Mouse (Mus musculus): ENCODE results near the gene Ly6g5b.

Gene Ly6g5b

DNA sequence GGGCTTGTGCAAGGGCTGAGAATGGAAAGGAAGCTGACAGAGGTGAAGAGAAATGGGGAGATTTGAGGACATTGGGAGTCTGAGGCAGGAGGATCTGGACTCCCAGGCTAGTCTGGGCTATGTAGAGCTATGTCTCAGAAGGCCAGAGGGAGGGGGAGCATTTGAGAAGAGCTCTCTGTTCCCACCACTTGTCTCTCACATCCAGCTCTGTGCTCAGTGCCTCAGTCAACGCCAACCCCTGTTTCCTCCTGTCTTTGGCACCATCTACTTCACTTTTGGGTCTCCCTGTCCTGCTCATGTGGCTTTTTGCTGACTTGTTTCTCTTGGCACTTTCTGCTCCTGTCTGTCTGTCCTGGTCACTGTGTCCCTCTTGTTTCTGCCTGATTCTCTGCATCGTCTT is 37.9 kb downstream of the Ly6g5b start:
- DNase-seq: no peak

DNA sequence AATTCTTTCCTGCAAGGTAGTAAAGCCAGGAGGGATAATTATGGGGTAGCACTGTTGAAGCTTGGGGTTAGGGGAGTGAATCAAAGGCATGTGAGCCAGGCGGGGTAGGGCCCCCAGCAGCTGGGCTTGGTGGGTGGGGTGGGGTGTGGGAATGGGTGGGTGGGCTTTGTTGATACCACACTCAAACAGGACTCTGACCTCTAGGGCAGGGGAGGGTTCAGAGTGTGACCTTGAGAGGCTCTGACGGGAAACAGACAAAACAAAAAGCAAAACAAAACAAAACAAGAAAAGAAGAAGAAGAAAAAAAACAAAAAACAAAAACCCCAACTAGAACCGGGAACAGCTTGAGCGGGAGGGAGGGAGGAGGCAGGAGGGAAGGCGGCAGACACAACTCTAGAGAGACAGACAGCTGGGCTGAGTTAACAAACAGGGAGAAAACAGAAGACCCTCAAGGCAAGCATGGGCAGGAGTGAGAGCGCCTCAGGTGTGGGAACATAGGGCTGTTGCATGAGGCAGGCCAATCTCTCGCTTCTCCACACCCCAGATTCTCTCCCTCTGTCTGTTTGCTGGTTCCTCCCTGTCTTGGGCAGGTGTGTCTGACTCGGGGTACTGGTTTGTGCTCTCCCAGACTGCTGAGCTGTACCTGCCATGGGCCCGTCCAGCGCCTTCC is 38.6 kb downstream of the Ly6g5b start, which contains the start of gene Ly6g6e:
Ly6g6e (plus strand) TSS at position 396 of the 670 bp plus-strand sequence.
- DNase-seq: no peak

DNA sequence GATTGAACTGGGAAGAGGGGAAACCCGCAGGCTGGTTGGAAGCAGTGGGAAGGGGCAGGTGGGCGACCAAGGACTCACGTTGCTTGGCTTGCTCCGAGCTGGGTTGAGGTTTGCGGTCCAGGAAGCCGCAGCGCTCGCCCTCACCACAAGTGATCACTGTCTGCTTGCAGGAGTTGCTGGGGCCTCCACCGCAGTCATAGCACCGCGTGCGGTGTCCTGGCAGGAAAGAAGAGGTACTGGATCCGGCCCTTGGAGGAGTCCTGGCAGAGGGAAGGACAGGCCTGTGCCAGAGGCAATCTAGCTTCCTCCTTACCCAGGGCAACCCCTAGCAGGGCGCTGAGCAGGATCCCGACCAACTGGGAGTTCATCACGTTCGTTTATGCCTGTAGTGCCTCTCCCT is 41.1 kb downstream of the Ly6g5b start:
- peak; percentile 82 for DNase-seq

DNA sequence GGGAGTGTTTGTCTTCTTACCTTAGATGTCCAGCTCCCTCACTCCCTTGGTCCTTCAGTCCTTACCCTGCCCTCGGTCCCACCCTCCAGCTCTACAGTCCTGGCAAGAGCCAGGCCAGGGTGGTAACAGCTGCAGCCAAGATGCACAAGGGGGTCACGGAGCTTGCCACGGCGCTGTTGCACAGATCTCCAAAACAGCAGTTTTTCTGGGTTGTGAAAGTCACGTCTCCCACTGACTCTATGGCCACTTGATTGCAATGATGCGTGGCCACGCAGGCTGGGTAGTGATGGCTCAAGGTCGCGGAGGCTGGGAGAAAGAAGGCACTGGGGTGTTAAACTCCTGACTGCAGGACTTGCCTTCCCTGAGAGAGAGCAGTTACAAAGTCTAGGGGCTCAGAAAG is 43.8 kb downstream of the Ly6g5b start:
- DNase-seq: no peak

DNA sequence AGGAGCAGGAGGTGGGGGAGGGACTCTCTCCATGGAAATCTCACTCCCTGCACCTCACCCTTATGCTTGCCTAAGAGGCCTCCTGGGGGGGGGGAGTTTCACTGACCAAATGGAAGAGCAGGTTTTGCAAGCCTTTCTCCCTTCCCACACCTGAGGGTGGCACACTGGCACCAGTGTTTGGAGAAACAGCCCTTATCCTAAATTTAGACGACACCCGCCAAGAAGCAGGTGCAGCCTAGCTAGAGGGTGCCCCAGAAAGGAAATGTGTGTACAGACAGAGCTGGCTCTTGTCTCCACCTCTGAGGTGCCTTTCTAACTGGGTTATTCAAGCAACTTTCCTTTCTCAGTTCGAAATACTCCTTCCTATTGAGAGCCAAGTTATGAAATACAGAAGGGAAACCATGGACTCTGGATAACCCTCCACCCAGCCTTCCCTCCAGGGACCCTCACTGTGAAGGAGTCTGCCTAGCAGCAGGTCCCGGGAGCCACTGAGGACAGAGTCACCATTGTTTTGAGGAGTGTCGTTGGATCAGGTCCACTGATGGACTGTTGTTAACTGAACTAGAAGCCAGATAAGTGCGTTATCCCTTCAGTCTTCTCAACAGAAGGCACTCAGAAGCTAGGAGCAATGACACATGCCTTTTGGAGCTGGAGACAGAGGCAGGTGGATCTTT is 44.5 kb downstream of the Ly6g5b start:
- DNase-seq: peak; percentile 84

DNA sequence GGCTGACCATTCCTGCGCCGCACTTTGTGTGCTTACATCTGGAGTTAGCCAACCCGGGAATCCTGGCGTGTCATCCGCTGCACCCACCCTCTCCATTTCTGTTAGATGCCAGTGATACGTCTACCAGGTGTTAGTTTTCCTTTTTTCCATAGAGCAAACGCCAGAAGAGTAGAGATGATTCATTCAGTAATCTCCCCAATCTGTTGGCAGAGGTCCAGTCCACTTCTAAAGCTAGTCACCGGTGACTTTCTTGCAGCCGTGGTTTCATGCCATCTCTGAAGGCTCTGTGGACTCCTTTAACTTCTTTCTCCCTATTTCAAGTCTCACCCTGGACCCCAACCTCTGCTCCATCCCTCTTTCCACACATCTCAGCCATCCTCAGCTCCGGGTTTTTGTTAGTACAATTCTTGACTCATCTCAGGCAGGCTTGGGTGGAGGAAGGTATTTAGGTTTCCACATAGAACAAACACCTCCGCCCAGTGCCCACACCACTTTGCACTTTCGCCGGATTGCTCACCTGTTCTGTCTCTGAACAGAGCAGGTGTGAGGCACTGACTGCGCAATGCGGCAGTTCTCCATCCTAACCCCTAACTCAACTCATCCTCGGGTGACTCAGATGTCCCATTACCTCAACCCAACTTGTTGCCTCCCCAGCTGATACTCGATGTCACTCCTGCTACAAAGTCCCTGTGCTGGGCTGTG is 46.9 kb downstream of the Ly6g5b start:
- no peak for DNase-seq

DNA sequence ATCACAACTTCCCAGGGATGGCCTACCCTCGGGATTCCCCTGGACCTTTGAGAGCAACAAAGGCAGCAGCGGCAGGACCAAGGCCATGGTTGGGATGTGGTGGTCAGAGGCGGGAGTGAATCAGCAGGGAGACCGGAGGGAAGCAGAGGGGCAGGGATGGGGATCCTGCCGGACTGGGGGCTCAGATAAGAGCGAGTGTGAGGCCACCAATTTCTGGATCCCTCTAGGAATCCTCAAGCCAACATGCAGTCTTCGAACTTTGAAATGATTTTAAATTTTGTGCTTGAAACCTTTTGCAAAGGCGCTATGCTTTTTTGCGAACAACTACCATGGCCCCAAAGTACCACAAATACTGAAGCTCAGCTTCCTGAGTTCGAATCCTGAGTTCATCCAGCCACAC is 49.1 kb downstream of the Ly6g5b start, which contains the start of gene Mpig6b:
Mpig6b (minus strand) TSS at position 101 of the 400 bp plus-strand sequence.
- DNase-seq: no peak

DNA sequence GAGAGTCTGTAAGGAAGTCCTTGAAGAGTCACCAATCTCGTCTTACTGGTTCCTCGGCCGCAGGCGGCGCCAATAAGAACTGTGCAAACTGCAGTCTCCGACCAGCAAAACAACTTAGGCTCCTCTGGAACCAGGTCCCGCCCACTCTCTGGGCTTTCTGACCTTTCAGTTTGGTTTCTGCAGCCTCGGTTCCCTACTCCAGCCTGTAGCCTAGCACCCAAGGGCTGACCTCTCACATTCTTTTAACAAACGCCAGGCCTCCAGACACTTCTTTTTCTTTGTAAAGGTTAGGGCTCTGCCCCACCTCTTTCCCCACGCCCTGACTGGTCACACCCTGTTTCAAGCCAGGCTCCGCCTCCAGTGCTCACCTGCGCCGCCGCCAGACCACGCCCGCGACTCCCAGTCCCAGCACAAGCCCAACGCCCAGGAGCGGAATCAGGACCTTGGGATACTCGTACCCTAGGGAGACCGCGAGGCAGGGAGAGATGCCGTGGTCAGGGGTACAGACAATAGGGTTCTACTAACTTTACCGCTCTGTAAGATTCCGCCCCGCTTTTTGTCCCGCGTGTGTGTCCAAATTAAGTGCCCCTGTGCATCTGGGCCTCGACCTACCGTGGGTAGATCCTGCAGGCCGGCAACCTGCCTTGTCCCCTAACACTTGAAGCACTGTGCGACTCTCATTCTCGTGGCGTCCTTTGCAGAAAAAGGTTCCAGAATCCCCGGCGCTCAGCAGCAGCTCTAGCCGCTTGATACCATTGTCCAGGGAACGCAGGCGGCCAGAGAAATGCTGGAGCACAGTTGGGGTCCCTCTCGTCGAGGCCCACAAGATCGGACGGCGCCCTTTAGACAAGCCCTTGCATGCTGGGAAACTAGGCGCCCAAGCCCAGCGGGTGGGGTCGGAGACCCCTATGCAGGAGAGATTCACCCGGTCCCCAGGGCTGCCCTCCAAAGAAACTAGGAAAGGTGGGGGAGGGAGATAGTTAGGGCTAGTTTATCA is 50.0 kb downstream of the Ly6g5b start, which contains the start of gene Ly6g6c:
Ly6g6c (plus strand) TSS at position 438 of the 997 bp plus-strand sequence.
- no peak for DNase-seq

DNA sequence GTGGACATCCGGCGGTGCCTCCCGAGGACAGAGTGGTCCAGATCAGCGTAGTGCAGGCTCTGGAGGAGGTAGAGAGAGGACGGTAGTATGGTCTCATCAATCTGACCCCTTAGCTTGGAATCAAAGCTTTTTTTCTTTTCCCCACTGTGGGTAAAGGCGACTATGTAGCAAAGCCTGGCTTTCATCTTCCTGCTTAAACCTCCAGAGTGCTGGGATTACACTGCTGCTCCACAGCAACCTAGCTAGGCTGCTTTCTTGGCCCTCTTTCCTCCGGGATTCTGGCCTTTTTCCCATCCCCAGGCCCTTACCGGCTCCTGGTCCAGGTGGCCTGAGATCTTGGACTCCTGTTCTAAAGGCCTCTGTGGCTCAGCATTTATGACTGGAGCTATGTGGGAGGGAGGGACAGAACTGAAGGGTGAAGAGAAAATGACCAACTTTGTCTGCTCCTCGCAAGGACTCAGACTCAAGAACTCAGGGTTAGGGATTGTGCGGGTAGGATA is 50.8 kb downstream of the Ly6g5b start:
- peak; percentile 69 for DNase-seq

Data from cerebellum, adult 8-10 months (tissue).